Mouse (Mus musculus) intestine, embryonic 14.5 days (tissue): ENCODE measurements around the gene Slc25a38. TPM values are rescaled to one million over a fixed set of nuclear protein-coding genes. Genes with fewer than 3 reads are reported as not detected.

Experiments used
- ATAC-seq: fragments of 200-750 bp; cut with Nextera tagmentation; replicated peaks from 2 replicates; pipeline ENCODE4 v1.8.0; 2017; ENCODE audit warnings: low read depth, moderate number of reproducible peaks, moderate TSS enrichment, moderate library complexity; ENCODE audit not compliant: low FRiP score, low TSS enrichment
- DNase-seq: peaks from one replicate; pipeline ENCODE4 v3.0.0-alpha.2; 2018; ENCODE audit warnings: low spot score
- H3K27ac ChIP-seq: fragments of 300-500 bp; sonication (generic); 2 replicates; pipeline ENCODE4 v1.5.1; 2014; ENCODE audit warnings: low read depth, mild to moderate bottlenecking, control low read depth
- H3K27me3 ChIP-seq: fragments of 300-500 bp; sonication (generic); replicated peaks from 2 replicates; pipeline ENCODE4 v1.6.1; 2014; ENCODE audit warnings: low read length, control low read depth; ENCODE audit not compliant: control insufficient read depth, insufficient read depth
- H3K36me3 ChIP-seq: fragments of 300-500 bp; sonication (generic); 2 replicates; pipeline ENCODE4 v1.6.1; 2014; ENCODE audit warnings: low read length, control low read depth; ENCODE audit not compliant: control insufficient read depth, insufficient read depth
- H3K4me1 ChIP-seq: fragments of 300-500 bp; sonication (generic); replicated peaks from 2 replicates; pipeline ENCODE4 v1.6.1; 2014; ENCODE audit warnings: low read length, control low read depth, mixed read lengths; ENCODE audit not compliant: control insufficient read depth, insufficient read depth
- H3K4me2 ChIP-seq: fragments of 300-500 bp; sonication (generic); 2 replicates; pipeline ENCODE4 v1.6.1; 2014; ENCODE audit warnings: low read length
- H3K4me3 ChIP-seq: fragments of 300-500 bp; sonication (generic); 2 replicates; pipeline ENCODE4 v1.5.1; 2014; ENCODE audit warnings: low read depth, low read length, control low read depth, mixed read lengths
- H3K9ac ChIP-seq: fragments of 300-500 bp; sonication (generic); 2 replicates; pipeline ENCODE4 v1.6.1; 2014; ENCODE audit warnings: mild to moderate bottlenecking, low read length
- H3K9me3 ChIP-seq: fragments of 300-500 bp; sonication (generic); 2 replicates; pipeline ENCODE4 v1.6.1; 2016; ENCODE audit warnings: low read length, control low read depth; ENCODE audit not compliant: control insufficient read depth
- WGBS: fragments of 180-500 bp; shearing (Covaris S2); extraction: QIAGEN DNeasy Blood & Tissue Kit; methylation state at CpG from one replicate; pipeline ENCODE4 v1.1.7; 2014; 5-methylcytosine and 5-hydroxymethylcytosine counted together
- polyA plus RNA-seq: library from polyadenylated mRNA; unstranded; fragments of >200 nt; fragmentation: Nextera tagmentation; extraction: Ambion mirVana; gene quantifications from 2 replicates; pipeline ENCODE4 v1.2.1, GENCODE M21; 2014

The Slc25a38 gene
- polyA plus RNA-seq, 1 experiment from 2014 or later: 25.8 TPM

- no peak overlapping the region for H3K9ac ChIP-seq
- H3K27ac ChIP-seq: no peak overlapping the region
- no peaks in the 10 kb centered on the region for H3K27me3 ChIP-seq
- H3K36me3 ChIP-seq: no peaks in the 10 kb centered on the region
- no peaks in the 10 kb centered on the region for H3K4me1 ChIP-seq
- no peak overlapping the region for H3K4me2 ChIP-seq
- DNase-seq: no peak
- no peak overlapping the region for H3K4me3 ChIP-seq
- no peaks in the 10 kb centered on the region for H3K9me3 ChIP-seq
- ATAC-seq: no peak
- WGBS: 78% methylated on average over 3 of the region's 3 CpGs
These were observed 31.9 kb upstream of the Slc25a38 start for GRCm38 (mm10) chr9:120078241-120078640.

GRCm38 (mm10) chr9:120079901-120080300 is 30.3 kb upstream of the Slc25a38 start:
- no peak for DNase-seq
- Histone ChIP-seq H3K4me2 (no peak overlapping the region), H3K4me3 (no peak overlapping the region), H3K27ac (no peak overlapping the region), H3K4me1 (no peaks in the 10 kb centered on the region), H3K27me3 (no peaks in the 10 kb centered on the region), H3K9ac (no peak overlapping the region), H3K9me3 (no peaks in the 10 kb centered on the region), H3K36me3 (no peaks in the 10 kb centered on the region)
- ATAC-seq: no peak
- 68% methylated on average over 7 of the region's 7 CpGs for WGBS

GRCm38 (mm10) chr9:120080546-120081108 is 29.5 kb upstream of the Slc25a38 start:
- no peak for DNase-seq
- Histone ChIP-seq H3K9me3 (no peaks in the 10 kb centered on the region), H3K4me1 (no peaks in the 10 kb centered on the region), H3K36me3 (no peaks in the 10 kb centered on the region), H3K9ac (no peak overlapping the region), H3K4me2 (no peak overlapping the region), H3K4me3 (no peak overlapping the region), H3K27ac (no peak overlapping the region), H3K27me3 (no peaks in the 10 kb centered on the region)
- WGBS: 80% methylated on average over 8 of the region's 8 CpGs
- no peak for ATAC-seq

- DNase-seq (no peak), ATAC-seq (no peak)
- Histone ChIP-seq H3K4me3 (no peak overlapping the region), H3K27me3 (no peaks in the 10 kb centered on the region), H3K4me2 (no peak overlapping the region), H3K36me3 (no peaks in the 10 kb centered on the region), H3K9ac (no peak overlapping the region), H3K9me3 (no peaks in the 10 kb centered on the region), H3K27ac (no peak overlapping the region), H3K4me1 (no peaks in the 10 kb centered on the region)
- WGBS: 68% methylated on average over 6 of the region's 6 CpGs
These were observed 28.9 kb upstream of the Slc25a38 start for GRCm38 (mm10) chr9:120081247-120081646.

- Histone ChIP-seq H3K27ac (no peak overlapping the region), H3K9me3 (no peaks in the 10 kb centered on the region), H3K36me3 (no peaks in the 10 kb centered on the region), H3K4me1 (no peaks in the 10 kb centered on the region), H3K4me2 (no peak overlapping the region), H3K4me3 (no peak overlapping the region), H3K9ac (no peak overlapping the region), H3K27me3 (no peaks in the 10 kb centered on the region)
- WGBS: 80% methylated on average over 5 of the region's 5 CpGs
- DNase-seq (no peak), ATAC-seq (no peak)
These were observed 28.2 kb upstream of the Slc25a38 start for GRCm38 (mm10) chr9:120081967-120082366.

GRCm38 (mm10) chr9:120082691-120083090 is 27.5 kb upstream of the Slc25a38 start:
- Histone ChIP-seq H3K4me2 (no peak overlapping the region), H3K27me3 (no peaks in the 10 kb centered on the region), H3K36me3 (no peaks in the 10 kb centered on the region), H3K4me3 (no peak overlapping the region), H3K9me3 (no peaks in the 10 kb centered on the region), H3K27ac (no peak overlapping the region), H3K4me1 (no peaks in the 10 kb centered on the region), H3K9ac (no peak overlapping the region)
- DNase-seq: no peak
- WGBS: 79% methylated on average over 4 of the region's 4 CpGs
- no peak for ATAC-seq

- no peak overlapping the region for H3K9ac ChIP-seq
- H3K9me3 ChIP-seq: no peaks in the 10 kb centered on the region
- H3K4me3 ChIP-seq: no peak overlapping the region
- H3K4me2 ChIP-seq: no peak overlapping the region
- 81% methylated on average over 18 of the region's 18 CpGs for WGBS
- DNase-seq (no peak), ATAC-seq (no peak)
- no peaks in the 10 kb centered on the region for H3K27me3 ChIP-seq
- no peak overlapping the region for H3K27ac ChIP-seq
- H3K4me1 ChIP-seq: no peaks in the 10 kb centered on the region
- H3K36me3 ChIP-seq: no peaks in the 10 kb centered on the region
These were observed 26.8 kb upstream of the Slc25a38 start for GRCm38 (mm10) chr9:120083158-120083894.

GRCm38 (mm10) chr9:120084406-120084805 is 25.8 kb upstream of the Slc25a38 start:
- H3K36me3 ChIP-seq: no peaks in the 10 kb centered on the region
- H3K4me3 ChIP-seq: no peak overlapping the region
- no peak overlapping the region for H3K27ac ChIP-seq
- no peaks in the 10 kb centered on the region for H3K9me3 ChIP-seq
- no peaks in the 10 kb centered on the region for H3K27me3 ChIP-seq
- H3K4me1 ChIP-seq: no peaks in the 10 kb centered on the region
- no peak overlapping the region for H3K9ac ChIP-seq
- DNase-seq (no peak), ATAC-seq (no peak)
- 82% methylated on average over 9 of the region's 9 CpGs for WGBS
- no peak overlapping the region for H3K4me2 ChIP-seq

GRCm38 (mm10) chr9:120089125-120089524 is 21.0 kb upstream of the Slc25a38 start:
- no peak for ATAC-seq
- Histone ChIP-seq H3K9me3 (no peaks in the 10 kb centered on the region), H3K4me1 (no peaks in the 10 kb centered on the region), H3K27me3 (no peaks in the 10 kb centered on the region), H3K27ac (no peak overlapping the region), H3K4me3 (no peak overlapping the region), H3K9ac (no peak overlapping the region), H3K36me3 (no peaks in the 10 kb centered on the region), H3K4me2 (no peak overlapping the region)
- 87% methylated on average over 7 of the region's 7 CpGs for WGBS
- no peak for DNase-seq
